Mouse (Mus musculus) erythroblast, embryonic 14.5 days (primary cell): ENCODE measurements around the gene B3gnt3.

Experiments used
- GATA1 ChIP-seq: IDR thresholded peaks from 2 replicates; pipeline ENCODE4 v1.6.1; 2012; ENCODE audit warnings: low read length, inconsistent platforms, mixed read lengths
- TAL1 ChIP-seq: IDR thresholded peaks from 3 replicates; pipeline ENCODE4 v1.6.1; 2012; ENCODE audit warnings: low read length, inconsistent platforms, mixed read lengths

- no peak for TF ChIP-seq TAL1
- no peak for TF ChIP-seq GATA1
These were observed 41.1 kb downstream of the B3gnt3 start for GRCm38 (mm10) chr8:71660325-71661120.
